Mouse (Mus musculus): ENCODE data around the gene Gad2. TPM values are rescaled to one million over a fixed set of nuclear protein-coding genes. Genes with fewer than 3 reads are reported as not detected.

Gad2 gene
- polyA plus RNA-seq, 1 experiment from 2014 or later: 0.02 TPM

DNA sequence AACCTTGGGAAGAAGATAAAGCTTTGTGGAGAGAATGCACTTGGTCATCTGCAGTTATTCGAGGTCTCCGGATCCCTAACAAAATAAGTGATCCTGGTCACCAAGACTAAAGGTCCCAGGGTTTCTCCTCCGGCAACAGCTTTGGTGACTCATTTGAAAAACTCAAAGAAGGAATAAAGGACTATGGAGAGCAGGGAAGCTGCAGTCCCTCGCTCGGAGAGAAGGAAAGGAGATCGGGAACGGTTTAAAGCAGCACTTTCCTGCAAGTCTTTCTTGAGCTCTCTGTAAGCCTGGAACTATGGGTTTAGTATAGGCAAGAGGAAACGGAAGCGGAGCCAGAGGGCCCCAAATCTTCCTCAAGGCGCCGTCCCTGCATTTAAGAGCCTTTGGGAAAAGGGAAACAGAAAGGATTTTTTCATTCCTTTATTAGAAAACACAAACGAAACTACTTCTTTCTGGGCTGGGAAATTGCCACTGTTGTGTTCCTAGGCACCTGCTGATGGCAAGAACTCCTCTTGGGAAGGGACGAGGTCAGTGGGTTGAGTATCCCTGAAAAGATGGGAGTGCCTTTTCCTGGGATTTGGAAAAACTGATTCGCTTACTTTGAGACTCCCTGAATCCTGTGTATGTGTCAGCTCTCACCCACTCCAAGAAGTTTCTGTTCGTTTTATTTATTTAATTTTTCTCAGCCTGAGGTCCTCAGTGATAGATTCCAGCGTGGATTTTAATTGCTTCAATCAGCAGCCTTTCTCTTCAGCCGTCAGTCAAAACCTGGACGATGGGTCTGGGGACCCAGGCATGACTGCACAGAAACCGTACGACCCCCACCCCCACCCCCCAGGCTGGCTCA lies 802 bp upstream of the Gad2 start:
- no peak overlapping the region for H3K4me2 ChIP-seq
- 5% methylated on average over 20 of the region's 20 CpGs for WGBS (ENCODE audit: insufficient replicate concordance)

DNA sequence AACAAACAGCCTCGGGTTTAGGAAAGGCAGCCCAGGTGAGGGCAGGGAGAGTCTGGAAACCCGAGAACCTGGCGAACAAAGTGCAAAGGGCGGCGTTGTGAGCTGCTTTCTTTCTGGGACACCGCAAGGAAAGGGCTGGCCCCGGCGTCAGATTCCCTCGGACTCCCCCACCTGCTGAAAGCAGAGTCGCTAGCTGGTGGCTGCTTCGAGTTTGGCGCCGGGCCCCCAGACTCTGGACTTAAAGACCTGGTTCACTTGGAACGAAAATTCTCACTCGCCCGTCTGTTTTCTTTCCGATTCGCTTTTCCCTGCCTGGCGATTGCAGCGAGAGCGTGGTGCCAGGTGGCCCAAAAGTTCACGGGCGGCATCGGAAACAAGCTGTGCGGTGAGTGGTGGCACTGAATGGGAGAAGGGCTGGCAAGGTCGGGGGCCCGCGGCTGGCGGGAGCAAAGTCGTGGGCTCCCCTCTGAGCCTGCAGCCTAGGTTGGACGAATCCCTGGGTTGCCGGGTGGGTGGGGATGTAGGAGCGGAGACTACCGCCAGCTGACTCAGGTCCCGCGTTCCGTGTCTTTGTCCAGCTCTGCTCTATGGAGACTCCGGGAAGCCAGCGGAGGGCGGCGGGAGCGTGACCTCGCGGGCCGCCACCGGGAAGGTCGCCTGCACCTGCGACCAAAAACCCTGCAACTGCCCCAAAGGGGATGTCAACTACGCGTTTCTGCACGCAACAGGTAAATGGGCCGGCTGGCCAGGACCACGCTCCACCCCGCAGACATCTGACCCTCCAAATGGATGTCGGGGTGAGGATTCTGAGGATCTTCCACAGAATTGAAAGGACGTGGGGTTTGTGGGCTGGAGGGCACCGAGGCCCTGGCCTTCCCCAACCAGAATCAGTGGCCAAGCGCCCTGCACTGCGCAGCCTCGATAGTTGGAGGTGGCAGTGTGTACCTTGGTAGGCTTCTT lies 1.4 kb downstream of the Gad2 start:
- Histone ChIP-seq H3K4me3 (replicated peaks) (no peak overlapping the region), H3K4me1 (replicated peaks) (no peaks in the 10 kb centered on the region), H3K4me2 (no peak overlapping the region)

More for the DNA sequence above, 802 bp upstream of the Gad2 start:
- H3K9ac ChIP-seq: no peak overlapping the region
- ATAC-seq (ENCODE audit: insufficient read depth): no peak
- no peak overlapping the region for H3K4me3 ChIP-seq (replicated peaks)
- no peak overlapping the region for H3K27ac ChIP-seq (replicated peaks)
- H3K36me3 ChIP-seq (replicated peaks): no peaks in the 10 kb centered on the region
- no peaks in the 10 kb centered on the region for H3K4me1 ChIP-seq (replicated peaks)
- peaks cover 96% of the 10 kb centered on the region for H3K27me3 ChIP-seq
- no peaks in the 10 kb centered on the region for H3K9me3 ChIP-seq (replicated peaks)

DNA sequence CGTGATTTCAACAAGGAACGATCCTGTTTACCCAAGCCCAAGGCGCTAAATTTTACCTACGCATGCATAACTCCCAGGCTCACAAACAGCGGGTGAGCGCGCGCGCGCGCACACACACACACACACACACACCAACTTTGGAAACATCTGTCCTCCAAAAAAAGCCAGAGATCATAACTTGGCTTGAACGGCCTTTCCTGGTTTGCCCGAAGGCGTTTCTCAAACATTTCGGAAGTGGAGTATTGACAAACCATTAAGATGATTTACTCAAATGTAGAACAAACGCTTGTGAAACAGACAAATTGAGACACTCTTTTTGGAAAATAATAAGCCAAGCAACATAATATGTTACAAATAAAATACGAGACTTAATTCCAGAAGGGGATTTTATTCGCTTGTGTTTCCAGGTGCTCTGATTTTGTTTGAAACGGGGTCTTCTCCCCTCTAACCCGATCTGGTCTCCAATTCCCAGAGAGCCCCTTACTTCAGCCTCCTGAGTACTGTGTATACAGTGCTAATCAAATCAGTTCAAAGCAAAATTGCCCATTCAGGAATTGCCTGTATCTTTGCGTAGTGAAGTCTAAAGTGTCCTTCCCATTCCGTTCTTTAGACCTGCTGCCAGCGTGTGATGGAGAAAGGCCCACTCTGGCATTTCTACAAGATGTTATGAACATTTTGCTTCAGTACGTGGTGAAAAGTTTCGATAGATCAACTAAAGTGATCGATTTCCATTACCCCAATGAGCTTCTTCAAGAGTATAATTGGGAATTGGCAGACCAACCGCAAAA lies 2.4 kb downstream of the Gad2 start:
- Histone ChIP-seq H3K36me3 (replicated peaks) (no peaks in the 10 kb centered on the region), H3K9me3 (replicated peaks) (no peaks in the 10 kb centered on the region), H3K4me2 (no peak overlapping the region), H3K4me1 (replicated peaks) (no peaks in the 10 kb centered on the region), H3K27me3 (peaks cover 87% of the 10 kb centered on the region), H3K27ac (replicated peaks) (no peak overlapping the region), H3K4me3 (replicated peaks) (no peak overlapping the region), H3K9ac (no peak overlapping the region)
- ATAC-seq (ENCODE audit: insufficient read depth): no peak
- WGBS (ENCODE audit: insufficient replicate concordance): 4% methylated on average over 27 of the region's 27 CpGs

More for the DNA sequence above, 1.4 kb downstream of the Gad2 start:
- Histone ChIP-seq H3K27ac (replicated peaks) (no peak overlapping the region), H3K9me3 (replicated peaks) (no peaks in the 10 kb centered on the region), H3K27me3 (peaks cover 96% of the 10 kb centered on the region), H3K36me3 (replicated peaks) (no peaks in the 10 kb centered on the region), H3K9ac (no peak overlapping the region)
- 2% methylated on average over 60 of the region's 60 CpGs for WGBS (ENCODE audit: insufficient replicate concordance)
- ATAC-seq (ENCODE audit: insufficient read depth): no peak

DNA sequence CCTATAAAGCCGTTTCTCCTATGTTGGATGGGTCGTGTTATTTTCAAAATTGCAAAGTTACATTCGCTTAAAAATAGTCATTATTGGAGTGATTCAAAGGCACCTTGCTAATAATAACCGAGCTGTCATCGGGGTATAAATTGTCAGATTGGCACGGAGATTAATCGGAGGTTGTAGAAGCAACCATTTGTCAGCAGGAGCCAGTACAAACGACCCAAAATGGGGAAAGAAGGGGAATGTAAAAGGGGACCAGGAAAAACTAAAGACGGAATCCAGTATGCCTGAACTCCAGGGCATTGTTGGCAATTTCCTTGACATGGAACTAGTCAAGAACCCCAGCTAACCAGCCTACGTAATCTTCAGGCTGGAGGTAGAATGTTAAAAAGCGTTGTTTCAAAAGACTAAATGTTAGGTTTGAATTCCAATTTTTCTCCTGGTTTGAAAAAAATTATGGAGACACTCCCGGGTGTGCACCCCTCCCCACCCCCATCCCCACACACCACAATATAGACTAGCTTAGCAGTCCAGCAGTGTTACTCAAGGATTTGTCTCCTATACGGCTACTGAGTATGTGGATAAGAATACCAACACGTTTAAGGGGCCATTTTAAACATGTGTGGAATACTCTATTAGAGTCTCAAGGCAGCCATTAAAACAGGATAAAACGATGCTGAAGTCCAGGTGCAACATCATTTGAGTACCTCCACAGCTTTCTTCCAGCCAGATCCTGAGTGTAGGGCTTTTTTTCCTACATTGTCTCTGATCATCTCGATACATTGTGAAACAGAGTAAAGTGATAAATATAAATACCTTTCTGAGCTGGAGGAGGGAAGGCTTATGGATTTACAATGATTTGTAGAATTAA lies 3.3 kb downstream of the Gad2 start:
- H3K4me2 ChIP-seq: no peak overlapping the region
- no peak overlapping the region for H3K27ac ChIP-seq (replicated peaks)
- H3K9ac ChIP-seq: no peak overlapping the region
- H3K9me3 ChIP-seq (replicated peaks): no peaks in the 10 kb centered on the region
- H3K4me1 ChIP-seq (replicated peaks): no peaks in the 10 kb centered on the region
- H3K36me3 ChIP-seq (replicated peaks): no peaks in the 10 kb centered on the region
- WGBS (ENCODE audit: insufficient replicate concordance): 11% methylated on average over 16 of the region's 16 CpGs
- no peak for ATAC-seq (ENCODE audit: insufficient read depth)
- H3K27me3 ChIP-seq: peaks cover 77% of the 10 kb centered on the region
- H3K4me3 ChIP-seq (replicated peaks): no peak overlapping the region

DNA sequence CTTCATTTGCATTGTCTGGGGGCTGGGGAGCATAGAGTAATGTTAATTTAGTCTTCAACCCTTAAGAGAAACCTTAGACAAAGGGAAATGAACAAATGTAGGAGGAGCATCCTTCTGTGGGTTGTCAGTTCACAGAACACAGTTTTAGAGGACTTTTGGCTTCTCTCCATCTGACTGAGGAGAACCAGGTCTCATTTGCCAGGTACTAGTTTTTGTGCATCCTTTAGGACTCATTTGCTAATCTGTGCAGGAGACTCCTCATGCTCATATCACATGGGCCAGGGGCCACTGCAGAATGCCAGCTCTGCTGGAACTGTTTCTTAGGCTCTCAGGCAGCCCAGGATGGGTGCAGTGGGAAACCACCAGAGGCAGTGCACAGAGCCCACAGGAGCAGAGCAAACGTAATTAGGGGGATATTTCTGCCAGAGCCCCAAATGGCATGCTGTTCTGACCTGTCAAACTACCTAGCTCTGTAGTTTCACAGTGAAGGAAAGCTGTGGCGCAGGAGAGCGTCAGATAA lies 5.2 kb downstream of the Gad2 start:
- Histone ChIP-seq H3K27ac (replicated peaks) (no peak overlapping the region), H3K27me3 (peaks cover 58% of the 10 kb centered on the region), H3K9ac (no peak overlapping the region), H3K36me3 (replicated peaks) (no peaks in the 10 kb centered on the region), H3K9me3 (replicated peaks) (no peaks in the 10 kb centered on the region), H3K4me3 (replicated peaks) (no peak overlapping the region), H3K4me1 (replicated peaks) (no peaks in the 10 kb centered on the region), H3K4me2 (no peak overlapping the region)
- 23% methylated on average over 3 of the region's 3 CpGs for WGBS (ENCODE audit: insufficient replicate concordance)
- no peak for ATAC-seq (ENCODE audit: insufficient read depth)

DNA sequence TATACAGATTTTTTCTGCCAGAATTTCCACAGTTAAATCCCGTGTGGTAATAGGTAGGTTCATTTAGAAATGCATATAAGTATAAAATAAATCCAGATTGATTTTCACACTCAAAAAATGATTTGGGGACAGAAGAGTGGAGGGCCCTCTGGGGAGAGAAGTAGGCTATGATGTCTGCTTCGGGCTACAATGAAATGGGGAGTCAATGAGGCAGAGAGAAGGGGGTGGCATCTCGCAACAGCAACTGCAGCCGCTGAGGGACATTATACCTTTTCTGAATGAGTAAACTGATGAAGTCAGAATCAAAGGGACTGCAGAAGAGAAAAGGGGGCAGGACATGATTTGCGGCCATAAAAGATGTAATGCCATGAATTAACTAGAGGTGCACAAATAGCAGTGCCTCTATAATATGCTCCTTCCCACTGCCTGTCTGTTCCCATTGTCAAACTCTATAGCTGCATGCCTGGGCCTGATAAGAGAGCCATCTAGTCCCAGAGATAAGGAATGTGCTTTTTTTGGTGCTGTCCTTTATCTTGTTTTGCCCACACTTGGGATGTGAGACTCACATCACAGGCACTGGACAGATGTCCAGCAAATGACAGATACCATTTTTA lies 5.9 kb downstream of the Gad2 start:
- no peaks in the 10 kb centered on the region for H3K36me3 ChIP-seq (replicated peaks)
- 26% methylated on average over 5 of the region's 5 CpGs for WGBS (ENCODE audit: insufficient replicate concordance)
- H3K4me2 ChIP-seq: no peak overlapping the region
- H3K9me3 ChIP-seq (replicated peaks): no peaks in the 10 kb centered on the region
- no peak overlapping the region for H3K9ac ChIP-seq
- no peaks in the 10 kb centered on the region for H3K4me1 ChIP-seq (replicated peaks)
- no peak overlapping the region for H3K4me3 ChIP-seq (replicated peaks)
- no peak overlapping the region for H3K27ac ChIP-seq (replicated peaks)
- ATAC-seq (ENCODE audit: insufficient read depth): no peak
- peaks cover 51% of the 10 kb centered on the region for H3K27me3 ChIP-seq

DNA sequence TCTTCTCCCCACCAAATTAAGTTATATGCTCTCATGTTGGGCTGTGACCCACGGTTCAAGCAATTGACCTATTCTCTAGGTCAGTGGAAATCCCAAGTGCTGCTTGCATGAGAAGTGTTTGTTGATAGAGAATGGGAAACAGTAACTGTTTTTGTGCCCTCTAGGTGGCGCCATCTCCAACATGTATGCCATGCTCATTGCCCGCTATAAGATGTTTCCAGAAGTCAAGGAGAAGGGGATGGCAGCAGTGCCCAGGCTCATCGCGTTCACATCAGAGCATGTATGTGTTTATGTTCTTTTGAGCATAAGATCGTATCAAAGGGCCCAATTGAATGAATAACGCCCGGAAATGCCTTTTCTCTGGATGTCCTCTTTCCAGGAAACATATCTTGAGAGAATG lies 12.8 kb downstream of the Gad2 start:
- Histone ChIP-seq H3K9ac (no peak overlapping the region), H3K27ac (replicated peaks) (no peak overlapping the region), H3K4me1 (replicated peaks) (no peaks in the 10 kb centered on the region), H3K4me3 (replicated peaks) (no peak overlapping the region), H3K9me3 (replicated peaks) (no peaks in the 10 kb centered on the region), H3K27me3 (no peaks in the 10 kb centered on the region), H3K4me2 (no peak overlapping the region), H3K36me3 (replicated peaks) (no peaks in the 10 kb centered on the region)
- WGBS (ENCODE audit: insufficient replicate concordance): 32% methylated on average over 8 of the region's 8 CpGs
- no peak for ATAC-seq (ENCODE audit: insufficient read depth)

DNA sequence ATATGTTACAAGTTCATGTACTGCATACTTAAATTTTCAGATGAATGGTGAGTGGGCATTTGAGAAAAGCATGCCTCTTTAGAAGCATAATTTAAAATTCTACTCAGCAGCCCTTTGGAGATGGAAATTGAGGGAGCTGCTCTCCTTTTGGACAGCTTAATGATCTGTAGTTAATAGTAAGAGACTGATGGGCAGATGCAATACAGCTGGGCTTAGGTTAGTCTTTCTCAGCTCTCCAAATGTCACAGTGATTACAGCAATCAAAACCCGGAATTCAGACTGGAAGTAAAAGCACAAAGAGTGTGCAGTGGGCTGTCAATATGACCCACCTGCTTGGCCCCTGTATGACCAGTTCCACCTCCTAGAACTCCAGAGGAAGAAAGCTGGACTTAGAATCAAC lies 24.1 kb downstream of the Gad2 start:
- no peaks in the 10 kb centered on the region for H3K27me3 ChIP-seq
- ATAC-seq (ENCODE audit: insufficient read depth): no peak
- H3K9ac ChIP-seq: no peak overlapping the region
- no peak overlapping the region for H3K27ac ChIP-seq (replicated peaks)
- no peak overlapping the region for H3K4me2 ChIP-seq
- WGBS (ENCODE audit: insufficient replicate concordance): 39% methylated on average over 1 of the region's 1 CpGs
- H3K4me1 ChIP-seq (replicated peaks): no peaks in the 10 kb centered on the region
- H3K9me3 ChIP-seq (replicated peaks): no peaks in the 10 kb centered on the region
- H3K36me3 ChIP-seq (replicated peaks): no peaks in the 10 kb centered on the region
- H3K4me3 ChIP-seq (replicated peaks): no peak overlapping the region

DNA sequence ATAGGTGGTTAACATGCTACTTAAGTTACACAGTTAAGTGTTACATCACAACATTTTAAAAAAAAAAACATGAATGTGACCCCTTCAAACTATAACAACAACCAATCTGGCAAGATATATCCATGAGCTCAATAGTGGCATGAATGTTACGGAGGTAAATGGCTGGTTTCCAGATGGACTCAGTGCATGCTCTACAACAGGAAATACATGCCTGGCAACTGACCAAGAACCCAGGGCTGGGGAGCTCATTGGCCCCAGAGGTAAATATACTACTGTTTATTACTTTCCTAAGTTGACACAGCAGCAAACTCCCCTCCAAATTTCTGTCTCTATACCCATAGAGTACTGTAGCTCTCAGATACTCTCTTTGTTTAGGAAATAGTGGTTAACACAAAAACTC lies 26.4 kb downstream of the Gad2 start:
- Histone ChIP-seq H3K9ac (no peak overlapping the region), H3K4me2 (no peak overlapping the region), H3K27me3 (no peaks in the 10 kb centered on the region), H3K4me1 (replicated peaks) (no peaks in the 10 kb centered on the region), H3K9me3 (replicated peaks) (no peaks in the 10 kb centered on the region), H3K36me3 (replicated peaks) (no peaks in the 10 kb centered on the region), H3K4me3 (replicated peaks) (no peak overlapping the region), H3K27ac (replicated peaks) (no peak overlapping the region)
- WGBS (ENCODE audit: insufficient replicate concordance): 59% methylated on average over 1 of the region's 1 CpGs
- no peak for ATAC-seq (ENCODE audit: insufficient read depth)

DNA sequence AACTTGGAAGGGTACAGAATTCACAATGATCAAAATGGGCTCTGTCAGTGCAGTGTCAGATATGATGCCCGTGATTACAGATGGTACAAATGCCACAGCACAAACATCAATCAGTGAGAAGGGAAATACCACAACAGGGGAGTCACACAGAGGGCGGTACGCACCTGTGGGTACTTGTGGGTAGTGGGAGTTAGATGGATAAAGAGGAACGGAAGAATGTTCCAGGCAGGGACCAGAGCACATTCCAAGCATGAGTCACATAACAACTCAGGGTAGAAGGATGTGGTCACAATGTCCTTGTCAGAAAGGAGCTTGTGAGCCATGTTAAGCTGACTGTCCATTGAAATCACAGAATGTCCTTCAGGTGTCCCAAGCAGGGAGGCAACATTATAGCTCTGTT lies 29.8 kb downstream of the Gad2 start:
- Histone ChIP-seq H3K9me3 (replicated peaks) (no peaks in the 10 kb centered on the region), H3K4me3 (replicated peaks) (no peak overlapping the region), H3K36me3 (replicated peaks) (no peaks in the 10 kb centered on the region), H3K9ac (no peak overlapping the region), H3K4me1 (replicated peaks) (no peaks in the 10 kb centered on the region), H3K4me2 (no peak overlapping the region), H3K27me3 (no peaks in the 10 kb centered on the region), H3K27ac (replicated peaks) (no peak overlapping the region)
- no peak for ATAC-seq (ENCODE audit: insufficient read depth)
- 55% methylated on average over 4 of the region's 4 CpGs for WGBS (ENCODE audit: insufficient replicate concordance)
